Mouse (Mus musculus) heart, embryonic 10.5 days (tissue): ENCODE data around the gene 4930595D18Rik. TPM values are rescaled to one million over a fixed set of nuclear protein-coding genes. Genes with fewer than 3 reads are reported as not detected.

Experiments
- DNase-seq: peaks from one replicate; pipeline ENCODE4 v3.0.0-alpha.2; 2017; ENCODE audit warnings: low spot score
- H3K27ac ChIP-seq: fragments of 300-500 bp; sonication (generic); 2 replicates; pipeline ENCODE4 v1.5.1; 2016; ENCODE audit warnings: mild to moderate bottlenecking
- H3K27me3 ChIP-seq: fragments of 300-500 bp; sonication (generic); 2 replicates; pipeline ENCODE4 v1.6.1; 2016; ENCODE audit warnings: mild to moderate bottlenecking; ENCODE audit not compliant: poor library complexity, insufficient read depth, severe bottlenecking
- H3K36me3 ChIP-seq: fragments of 300-500 bp; sonication (generic); 2 replicates; pipeline ENCODE4 v1.6.1; 2016; ENCODE audit warnings: mild to moderate bottlenecking, moderate library complexity
- H3K4me1 ChIP-seq: fragments of 300-500 bp; sonication (generic); 2 replicates; pipeline ENCODE4 v1.6.1; 2016; ENCODE audit warnings: mild to moderate bottlenecking
- H3K4me3 ChIP-seq: fragments of 300-500 bp; sonication (generic); 2 replicates; pipeline ENCODE4 v1.5.1; 2016; ENCODE audit warnings: mild to moderate bottlenecking, moderate library complexity
- H3K9me3 ChIP-seq: fragments of 300-500 bp; sonication (generic); 2 replicates; pipeline ENCODE4 v1.6.1; 2016; ENCODE audit warnings: mild to moderate bottlenecking, moderate library complexity
- WGBS: fragments of 180-500 bp; shearing (Covaris S2); methylation state at CpG from one replicate; pipeline ENCODE4 v1.1.7; 2016; 5-methylcytosine and 5-hydroxymethylcytosine counted together
- polyA plus RNA-seq: library from polyadenylated mRNA; unstranded; fragments of >200 nt; fragmentation: Nextera tagmentation; extraction: Ambion mirVana; gene quantifications from 2 replicates; pipeline ENCODE4 v1.2.1, GENCODE M21; 2016

4930595D18Rik gene
- polyA plus RNA-seq, 1 experiment from 2014 or later: not detected

GRCm38 (mm10) chr12:111120976-111121645, 63.2 kb downstream of the 4930595D18Rik start:
- Histone ChIP-seq H3K4me3 (no peak overlapping the region), H3K4me1 (peaks cover 3% of the 10 kb centered on the region; the same call in 1 of the 2 replicates), H3K27ac (no peak overlapping the region), H3K9me3 (0 out of 2 replicates have a peak, but pooled peaks cover 2% of the 10 kb centered on the region), H3K36me3 (peaks cover 42% of the 10 kb centered on the region), H3K27me3 (no peaks in the 10 kb centered on the region)
- 88% methylated on average over 9 of the region's 9 CpGs for WGBS
- no peak for DNase-seq

DNA sequence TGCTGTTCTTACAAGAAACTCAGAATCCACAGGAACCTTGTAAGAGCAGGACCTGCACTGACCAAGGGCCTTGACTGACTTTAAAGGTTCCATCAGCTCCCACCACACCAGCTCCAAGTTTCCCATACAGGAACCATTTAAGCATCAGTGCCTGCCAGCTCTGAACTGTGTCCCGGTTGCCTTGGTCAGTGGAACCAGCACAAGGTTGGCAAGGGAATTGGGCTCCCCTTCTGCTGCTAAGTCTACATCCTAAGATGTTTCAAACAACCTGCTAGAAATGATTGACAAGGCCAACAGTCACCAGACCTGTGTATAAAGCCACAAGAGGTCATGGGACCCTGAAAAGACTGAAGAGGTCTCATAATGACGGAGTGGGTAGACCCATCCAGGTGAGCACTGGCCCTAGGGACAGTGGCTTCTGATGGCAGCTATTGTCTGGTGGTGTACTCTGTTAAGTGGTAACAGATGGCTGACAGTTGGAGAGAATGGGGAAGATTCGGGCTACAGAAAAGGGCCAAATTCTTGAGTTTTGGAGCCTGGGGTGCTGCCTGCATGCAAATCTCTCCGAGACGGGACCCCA, 64.7 kb downstream of the 4930595D18Rik start:
- H3K27me3 ChIP-seq: no peaks in the 10 kb centered on the region
- H3K27ac ChIP-seq: no peak overlapping the region
- H3K4me3 ChIP-seq: no peak overlapping the region
- peaks cover 48% of the 10 kb centered on the region for H3K36me3 ChIP-seq
- no peak for DNase-seq
- 0 out of 2 replicates have a peak, but pooled peaks cover 2% of the 10 kb centered on the region for H3K9me3 ChIP-seq
- WGBS: 88% methylated on average over 5 of the region's 5 CpGs
- peaks cover 7% of the 10 kb centered on the region; the same call in 1 of the 2 replicates for H3K4me1 ChIP-seq

DNA sequence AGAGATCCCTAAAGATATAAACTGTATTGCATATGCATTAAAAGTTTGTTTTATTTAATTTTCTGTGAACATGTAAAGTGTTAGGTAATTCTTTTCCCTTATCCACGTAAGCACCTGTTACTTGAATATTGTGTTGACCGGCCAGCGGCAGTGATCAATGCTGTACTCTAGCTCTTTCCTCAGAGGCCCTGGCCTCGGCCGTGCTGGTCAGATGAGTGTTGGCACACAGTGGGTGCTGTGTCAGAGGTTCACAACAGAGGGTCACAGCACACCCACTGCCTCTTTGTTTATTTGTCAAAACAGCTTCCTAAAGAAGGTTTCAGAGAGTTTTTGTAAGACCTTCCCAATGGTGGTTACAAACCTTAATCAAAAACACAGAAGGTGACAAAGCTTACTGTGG, 69.7 kb downstream of the 4930595D18Rik start:
- Histone ChIP-seq H3K9me3 (no peaks in the 10 kb centered on the region), H3K27me3 (no peaks in the 10 kb centered on the region), H3K27ac (no peak overlapping the region), H3K4me1 (peaks cover 7% of the 10 kb centered on the region; the same call in 1 of the 2 replicates), H3K36me3 (peaks cover 85% of the 10 kb centered on the region), H3K4me3 (no peak overlapping the region)
- 92% methylated on average over 5 of the region's 5 CpGs for WGBS
- no peak for DNase-seq

GRCm38 (mm10) chr12:111111176-111111575, 73.1 kb downstream of the 4930595D18Rik start:
- Histone ChIP-seq H3K4me3 (no peak overlapping the region), H3K4me1 (peaks cover 10% of the 10 kb centered on the region; the same call in 1 of the 2 replicates), H3K36me3 (peaks cover 86% of the 10 kb centered on the region), H3K27me3 (no peaks in the 10 kb centered on the region), H3K9me3 (no peaks in the 10 kb centered on the region), H3K27ac (no peak overlapping the region)
- 91% methylated on average over 8 of the region's 8 CpGs for WGBS
- no peak for DNase-seq

Other genes with a start within 250 kb of the 4930595D18Rik start
- gene Ankrd9, start 205.5 kb downstream of the 4930595D18Rik start, polyA plus RNA-seq: 14.8 and 19.1 TPM in 2 replicates
- 6.5 and 9.2 TPM in 2 replicates for gene Rcor1, start 145.1 kb downstream of the 4930595D18Rik start, polyA plus RNA-seq
- gene Traf3, start 18.1 kb downstream of the 4930595D18Rik start, polyA plus RNA-seq: 6.9 and 7.2 TPM in 2 replicates
- 2.7 and 3.2 TPM in 2 replicates for gene Amn, start 86.6 kb upstream of the 4930595D18Rik start, polyA plus RNA-seq
- gene Cdc42bpb, start 193.2 kb upstream of the 4930595D18Rik start, polyA plus RNA-seq: 27.8 and 33.1 TPM in 2 replicates
- 0.21 and 0.30 TPM in 2 replicates for gene Lbhd2, start 222.3 kb upstream of the 4930595D18Rik start, polyA plus RNA-seq
- 14.5 and 14.6 TPM in 2 replicates for gene Exoc3l4, start 232.5 kb upstream of the 4930595D18Rik start, polyA plus RNA-seq